Mouse (Mus musculus) kidney, adult 9 months (tissue): ENCODE results near the gene Orm1.
A peak's percentile ranks its signal among the peaks of the same experiment; 100 is the strongest.

Experiments used
- DNase-seq: peaks from one replicate; pipeline ENCODE4 v3.0.0; 2022

Orm1 gene

DNA sequence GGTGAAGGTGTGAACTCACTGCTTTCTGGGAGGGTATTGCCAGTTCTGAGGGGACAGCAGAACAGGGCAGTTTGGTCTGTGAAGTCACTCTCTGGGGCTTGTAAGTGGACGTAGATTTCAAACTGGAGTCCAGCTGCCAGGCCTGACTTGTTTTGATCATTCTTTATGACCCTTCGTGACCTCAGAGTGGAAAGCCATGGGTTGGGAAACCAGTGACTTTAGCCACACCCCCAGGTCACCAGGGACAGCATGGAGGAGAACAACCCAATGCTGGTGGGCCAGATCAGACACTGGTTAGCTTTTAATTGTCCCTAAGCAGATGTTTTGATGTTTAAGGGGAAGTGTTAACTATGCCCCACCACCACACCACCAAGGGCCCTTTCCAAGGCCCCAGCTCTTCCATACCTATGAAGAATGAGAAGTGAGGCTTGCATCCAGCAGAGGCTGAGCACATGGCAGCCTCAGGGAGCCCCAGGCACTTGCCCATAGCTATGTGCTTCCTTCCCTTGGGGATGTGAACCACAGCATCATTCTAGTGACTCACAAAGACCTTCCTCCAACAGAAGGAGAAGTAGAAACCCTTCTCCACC, 12.7 kb downstream of the Orm1 start:
- no peak for DNase-seq

- no peak for DNase-seq
Measured at GRCm38 (mm10) chr4:63359861-63360260, 15.5 kb downstream of the Orm1 start.

- DNase-seq = no peak
Measured at GRCm38 (mm10) chr4:63362150-63362549, 17.8 kb downstream of the Orm1 start, which contains the start of gene Orm2. Gene Orm2, plus strand, starts transcription at chr4:63362449.

GRCm38 (mm10) chr4:63368577-63368976, 24.2 kb downstream of the Orm1 start:
- DNase-seq = peak; percentile 88

- DNase-seq = no peak
Measured at GRCm38 (mm10) chr4:63370897-63371296, 26.5 kb downstream of the Orm1 start.

DNA sequence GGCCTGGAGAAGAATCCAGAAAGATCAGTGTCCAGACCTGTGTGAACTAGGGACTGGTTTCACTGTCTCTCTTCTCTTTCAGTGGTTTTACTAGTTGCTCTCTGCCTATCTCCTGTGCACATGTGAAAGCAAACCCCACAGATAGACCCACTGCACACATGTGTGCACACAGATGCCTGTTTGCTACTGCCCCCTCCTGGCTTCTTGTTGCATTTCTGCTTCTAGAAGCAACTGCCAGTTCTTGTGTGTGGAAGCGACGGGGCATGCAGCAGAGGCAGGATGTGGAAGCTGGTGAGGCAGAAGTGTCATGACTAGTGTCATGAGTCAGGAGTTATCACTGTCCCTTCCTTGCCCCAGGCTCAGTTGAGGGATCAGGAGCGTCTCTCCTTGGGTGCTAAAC, 27.5 kb downstream of the Orm1 start:
- DNase-seq = peak; percentile 15

DNA sequence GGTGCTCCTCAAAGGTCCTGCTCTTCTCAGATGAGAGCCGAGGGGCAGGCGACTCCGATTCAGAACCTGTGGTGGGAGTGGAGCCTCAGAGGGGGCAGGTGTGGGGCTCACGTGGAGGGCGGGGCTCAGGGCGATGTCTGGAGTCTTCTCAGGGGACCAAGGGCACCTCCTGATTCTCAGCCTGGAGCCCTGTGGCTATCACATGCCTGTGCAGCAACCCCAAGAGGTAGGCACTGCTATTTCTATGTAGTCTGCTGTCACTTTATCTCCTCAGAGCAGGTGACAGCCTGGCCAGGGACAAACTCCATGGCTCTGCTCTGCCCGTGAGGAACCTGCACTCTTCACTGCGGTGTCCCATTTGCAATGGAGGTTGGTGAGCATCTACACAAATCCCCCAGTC, 29.0 kb downstream of the Orm1 start:
- no peak for DNase-seq

DNA sequence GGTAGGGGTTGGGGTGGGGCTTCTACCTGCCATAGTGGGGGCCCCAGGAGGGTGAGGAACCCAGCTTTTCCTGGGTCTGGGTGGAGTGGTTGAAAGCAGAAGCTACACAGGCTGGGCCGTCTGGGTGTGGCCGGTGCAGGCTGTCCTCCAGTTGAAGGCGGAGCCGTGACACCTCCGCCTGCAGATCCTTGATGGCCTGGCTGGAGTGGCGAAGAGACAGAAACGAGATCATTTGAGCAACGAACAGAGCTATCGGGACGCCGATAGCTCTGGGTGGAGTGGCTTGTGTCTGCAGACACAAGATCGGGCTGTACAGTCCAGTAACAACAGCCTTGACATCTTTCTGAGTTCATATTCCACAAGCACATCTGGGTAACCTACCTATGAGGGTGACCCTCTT, 30.0 kb downstream of the Orm1 start:
- DNase-seq = no peak

DNA sequence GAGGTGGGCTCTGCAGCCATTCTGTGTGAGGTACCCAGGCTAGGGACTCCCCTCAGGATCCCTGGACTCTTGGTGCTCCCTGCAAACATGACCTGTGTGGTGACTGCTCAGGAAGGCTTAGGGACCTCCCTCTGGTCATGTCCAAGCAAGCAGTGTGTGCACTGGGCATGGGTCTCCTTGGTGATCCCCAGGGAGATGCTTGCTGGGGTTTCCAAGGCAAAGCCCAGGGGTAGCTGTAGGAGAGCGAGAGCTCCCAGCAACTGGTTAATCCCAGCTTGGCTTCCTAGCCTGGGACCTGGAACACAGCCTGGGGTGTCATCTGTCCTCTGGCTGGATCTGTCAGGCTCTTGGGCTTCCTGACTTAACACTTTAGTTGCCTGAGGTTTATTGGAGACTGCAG, 31.0 kb downstream of the Orm1 start:
- no peak for DNase-seq

- no peak for DNase-seq
Measured at GRCm38 (mm10) chr4:63377483-63377882, 33.1 kb downstream of the Orm1 start.

DNA sequence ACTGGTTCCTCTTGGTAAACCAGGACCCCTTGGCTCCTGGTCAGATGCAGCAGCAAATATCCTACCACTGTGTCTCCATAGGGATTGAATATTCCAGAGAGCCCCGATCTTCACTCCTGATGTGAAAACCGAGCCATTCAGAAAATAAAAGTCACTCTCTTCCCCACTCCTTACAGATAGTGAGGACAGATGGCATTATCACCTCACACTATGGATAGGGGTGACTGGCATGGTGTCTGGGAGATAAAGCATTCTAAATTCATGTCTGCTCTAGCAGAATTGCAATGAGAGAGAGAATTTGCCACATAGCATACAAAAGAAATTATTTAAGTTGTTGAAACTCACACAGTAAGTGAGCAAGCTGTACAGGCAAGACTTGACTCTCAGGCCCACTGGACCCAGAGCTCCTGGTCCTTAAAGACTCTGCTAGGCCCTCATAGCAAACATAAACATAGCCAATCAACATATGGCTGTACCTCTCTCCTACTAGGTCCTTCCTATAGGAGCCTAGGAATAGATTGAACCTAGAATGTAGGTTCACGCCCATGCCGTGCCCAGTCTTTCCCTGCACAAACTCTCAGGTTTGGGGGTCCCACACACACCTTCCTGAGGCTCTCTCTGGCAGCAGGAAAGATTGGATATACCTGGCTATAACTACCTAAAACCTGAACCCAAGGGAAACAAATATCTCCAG, 38.5 kb downstream of the Orm1 start:
- no peak for DNase-seq

GRCm38 (mm10) chr4:63383474-63383873, 39.1 kb downstream of the Orm1 start:
- DNase-seq = no peak

GRCm38 (mm10) chr4:63384262-63384661, 39.9 kb downstream of the Orm1 start:
- no peak for DNase-seq

GRCm38 (mm10) chr4:63385253-63385652, 40.9 kb downstream of the Orm1 start:
- no peak for DNase-seq

DNA sequence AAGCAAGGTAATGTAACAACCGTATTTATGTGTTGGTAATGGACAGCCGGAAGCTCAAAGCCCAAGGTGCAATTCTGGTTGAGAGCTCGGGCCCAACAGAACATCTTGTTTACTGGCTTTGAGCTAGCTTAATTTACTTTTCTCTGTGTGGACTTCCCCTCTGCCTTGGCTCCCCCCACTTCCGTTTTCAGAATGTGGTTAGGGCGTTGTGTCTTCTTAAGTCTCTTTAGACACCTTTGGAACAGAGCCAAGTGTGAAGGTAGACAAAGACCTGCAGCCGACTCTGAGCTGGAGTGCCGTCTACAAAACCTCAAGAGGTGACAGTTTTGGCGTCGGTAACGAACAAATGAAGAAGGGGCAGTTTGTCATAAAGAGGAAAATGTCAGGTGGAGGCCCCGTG, 41.4 kb downstream of the Orm1 start:
- no peak for DNase-seq

GRCm38 (mm10) chr4:63388029-63388428, 43.7 kb downstream of the Orm1 start:
- no peak for DNase-seq

DNA sequence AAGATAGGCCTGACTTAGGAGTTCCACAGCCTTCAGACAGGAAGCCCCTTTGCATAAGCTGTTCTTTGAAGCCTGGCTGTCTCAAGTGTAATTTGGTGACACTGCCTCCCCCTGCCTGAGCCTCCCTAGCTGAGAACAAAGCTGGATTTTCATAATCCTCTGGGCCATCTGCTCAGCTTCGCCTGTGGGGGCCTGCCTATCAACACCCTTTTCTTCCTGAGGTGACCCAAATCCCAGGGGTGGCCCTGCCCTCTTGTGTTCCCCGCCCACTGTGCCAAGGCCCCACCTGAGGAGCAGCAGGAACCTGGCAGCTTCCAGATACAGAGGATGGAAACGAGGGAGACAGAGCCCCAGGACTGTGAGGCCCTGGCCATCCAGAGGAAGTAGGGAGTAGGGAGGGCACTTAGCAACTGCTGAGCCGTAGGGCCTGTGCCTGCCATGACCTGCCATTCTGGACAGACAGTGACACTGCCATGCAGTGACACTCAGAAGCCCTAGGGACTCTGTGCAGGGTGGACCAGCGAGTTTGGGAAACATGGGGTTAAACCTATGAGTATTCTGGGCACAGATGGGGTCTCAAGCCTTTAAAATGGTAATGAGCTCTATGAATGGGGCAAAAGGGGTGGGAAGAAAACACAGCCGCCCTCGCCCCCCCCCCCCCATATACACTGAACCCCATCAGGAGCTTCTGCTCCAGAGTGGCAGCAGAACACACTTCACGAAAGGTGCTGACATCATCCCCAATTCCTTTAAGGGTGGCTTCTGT, 44.9 kb downstream of the Orm1 start:
- no peak for DNase-seq

GRCm38 (mm10) chr4:63389887-63390528, 45.6 kb downstream of the Orm1 start:
- DNase-seq = no peak

- no peak for DNase-seq
Measured at GRCm38 (mm10) chr4:63391322-63391721, 47.0 kb downstream of the Orm1 start.
